Mouse (Mus musculus): ENCODE measurements around the gene Htra2.

The Htra2 gene

DNA sequence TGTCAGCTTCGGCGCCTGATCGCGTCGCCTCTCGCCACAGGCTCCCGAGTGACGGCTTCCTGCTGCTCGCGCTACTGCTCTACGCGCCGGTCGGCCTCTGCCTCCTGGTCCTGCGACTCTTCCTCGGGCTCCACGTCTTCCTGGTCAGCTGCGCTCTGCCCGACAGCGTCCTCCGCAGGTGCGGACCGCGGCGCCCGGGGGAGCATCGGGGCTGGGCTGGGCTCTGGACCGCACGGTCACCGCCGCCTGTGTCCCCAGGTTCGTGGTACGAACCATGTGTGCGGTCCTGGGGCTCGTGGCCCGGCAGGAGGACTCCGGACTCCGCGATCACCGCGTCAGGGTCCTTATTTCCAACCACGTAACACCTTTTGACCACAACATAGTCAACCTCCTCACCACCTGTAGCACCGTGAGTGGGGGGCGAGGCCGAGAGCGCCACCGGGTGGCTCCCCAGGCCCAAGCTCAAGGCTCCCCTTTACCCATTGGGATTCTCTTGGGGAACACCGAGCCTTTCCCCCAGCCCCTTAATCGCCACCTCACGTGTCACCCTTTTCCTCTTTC lies at the start of gene Htra2:
TSS of gene Htra2 (minus strand) at position 403 of the 561 bp plus-strand sequence.
- DNase-seq: no peak

DNA sequence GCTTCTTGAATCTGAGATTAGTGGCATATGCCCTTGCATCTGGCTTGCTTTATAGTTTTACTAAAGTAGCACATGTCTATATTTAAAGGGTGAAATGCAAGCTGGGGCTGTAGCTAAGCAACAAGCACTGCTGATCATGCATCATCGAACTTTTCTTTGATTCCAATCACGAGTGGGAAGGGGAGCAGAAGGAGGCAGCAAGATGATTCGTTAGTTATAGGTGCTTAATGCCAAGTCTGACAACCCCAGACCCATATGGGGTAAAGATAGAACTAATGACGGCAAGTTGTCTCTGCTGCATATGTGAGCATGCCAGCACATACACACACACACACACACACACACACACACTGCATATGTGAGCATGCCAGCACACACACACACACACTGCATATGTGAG lies 49.1 kb upstream of the Htra2 start:
- DNase-seq: no peak

DNA sequence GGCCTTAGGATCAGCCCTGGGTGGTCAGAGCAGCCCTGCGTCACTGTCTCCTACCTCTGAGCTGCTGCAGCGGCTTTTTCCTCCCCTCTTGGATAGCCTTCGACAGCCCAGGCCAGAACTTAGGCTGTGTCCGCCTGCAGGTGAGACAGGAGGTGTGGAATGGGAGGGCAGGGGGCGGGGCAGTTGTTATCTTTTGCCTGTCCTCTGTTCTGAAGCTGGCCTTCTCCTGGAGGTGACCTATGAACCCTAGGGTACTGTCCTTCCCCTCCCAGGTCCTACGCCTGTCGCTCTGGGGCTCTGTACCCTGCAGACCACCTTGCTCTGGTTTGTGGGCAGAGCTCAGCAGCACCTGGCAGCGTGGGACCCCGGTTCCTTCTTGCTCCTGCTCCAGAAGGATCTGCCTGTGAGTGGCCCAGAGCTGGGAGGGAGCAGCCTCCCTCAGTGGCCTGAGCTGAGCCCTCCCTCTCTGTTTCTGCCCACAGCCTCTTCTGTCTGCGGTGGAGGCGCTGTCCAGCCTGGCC lies 48.1 kb upstream of the Htra2 start:
- no peak for DNase-seq

DNA sequence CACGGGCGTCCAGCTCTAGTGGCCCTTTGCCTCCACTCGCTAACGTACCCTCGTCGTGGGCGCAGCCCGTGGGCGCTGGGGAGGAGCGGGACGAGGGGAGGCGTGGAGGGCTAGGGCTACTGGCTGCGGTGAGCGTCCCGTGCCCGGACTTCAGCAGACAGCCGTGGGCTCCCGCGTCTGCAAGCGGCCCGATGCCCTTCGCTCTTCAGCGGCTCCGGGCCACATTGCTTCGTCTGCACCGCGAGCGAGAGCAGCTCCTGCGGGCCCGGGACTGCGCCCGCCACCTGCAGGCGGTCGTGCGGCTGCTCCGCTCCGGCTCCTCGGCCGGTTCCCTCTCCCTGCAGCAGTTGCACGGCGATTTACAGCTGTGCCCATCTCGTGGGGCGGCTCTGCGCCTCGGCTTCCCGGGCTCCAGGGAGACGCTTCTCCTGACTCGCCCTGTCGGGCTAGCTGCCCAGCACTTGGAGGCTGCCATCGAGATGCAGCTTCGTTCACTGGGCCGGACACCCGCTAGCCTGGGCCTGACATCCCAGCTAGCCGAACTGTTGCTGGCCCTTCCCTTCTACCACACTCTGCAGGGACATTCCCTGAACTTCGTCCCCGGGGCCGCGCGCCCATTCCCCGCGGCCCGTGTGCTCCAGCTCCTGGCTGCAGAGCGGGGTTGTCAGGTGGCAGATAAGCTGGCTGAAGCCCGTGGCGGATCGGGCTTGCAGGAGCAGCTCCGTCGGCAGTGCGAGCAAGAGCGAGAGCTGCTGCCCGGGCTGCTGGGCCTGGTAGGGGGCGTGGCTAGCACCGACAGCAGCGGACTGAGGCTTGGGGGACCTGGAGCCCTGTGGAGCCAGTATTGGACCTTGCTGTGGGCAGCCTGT lies 46.8 kb upstream of the Htra2 start:
- DNase-seq: no peak

DNA sequence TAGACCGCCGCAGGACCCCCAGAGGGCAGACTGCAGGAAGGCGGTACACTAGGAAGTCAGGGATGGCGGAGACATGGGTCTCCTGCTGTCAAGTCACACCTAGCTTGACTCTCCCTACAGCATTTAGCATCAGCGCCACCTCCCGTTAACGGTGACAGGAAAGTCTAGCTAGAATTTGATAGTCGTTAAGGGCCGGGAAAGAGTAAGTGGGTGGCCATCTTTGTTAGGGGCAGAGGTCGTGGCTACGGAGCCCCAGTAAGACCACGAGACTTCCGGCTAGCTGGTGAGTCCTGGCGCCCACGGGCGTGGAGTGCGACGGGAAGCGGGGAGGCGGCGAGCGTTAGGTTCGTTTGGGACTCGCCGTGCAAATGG lies 46.2 kb upstream of the Htra2 start, which contains the start of the genes Ccdc142 and Gm42688:
TSS of gene Ccdc142 (plus strand) at position 286 of the 372 bp plus-strand sequence.
TSS of gene Gm42688 (plus strand) at position 302 of the 372 bp plus-strand sequence.
- DNase-seq: peak; percentile 87

DNA sequence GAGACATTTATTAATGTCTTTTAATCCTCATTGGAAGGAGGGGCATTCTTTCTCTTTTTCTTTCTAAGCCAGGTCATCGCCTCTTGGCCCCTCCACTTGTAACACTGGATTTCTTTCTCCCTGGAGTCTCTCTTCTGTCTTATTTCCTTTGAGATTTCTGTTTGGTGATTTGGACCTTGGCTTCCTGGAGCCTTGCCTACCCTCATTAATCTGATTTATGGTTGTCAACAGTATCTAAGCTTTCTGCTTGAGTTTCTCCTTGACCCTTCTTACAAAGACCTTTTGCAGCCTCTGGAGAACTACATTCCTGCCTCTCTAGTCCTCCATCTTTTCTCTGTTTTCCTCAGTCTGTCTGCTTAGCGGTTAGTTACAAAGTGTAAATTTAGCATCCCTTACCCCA lies 43.3 kb upstream of the Htra2 start:
- DNase-seq: no peak

DNA sequence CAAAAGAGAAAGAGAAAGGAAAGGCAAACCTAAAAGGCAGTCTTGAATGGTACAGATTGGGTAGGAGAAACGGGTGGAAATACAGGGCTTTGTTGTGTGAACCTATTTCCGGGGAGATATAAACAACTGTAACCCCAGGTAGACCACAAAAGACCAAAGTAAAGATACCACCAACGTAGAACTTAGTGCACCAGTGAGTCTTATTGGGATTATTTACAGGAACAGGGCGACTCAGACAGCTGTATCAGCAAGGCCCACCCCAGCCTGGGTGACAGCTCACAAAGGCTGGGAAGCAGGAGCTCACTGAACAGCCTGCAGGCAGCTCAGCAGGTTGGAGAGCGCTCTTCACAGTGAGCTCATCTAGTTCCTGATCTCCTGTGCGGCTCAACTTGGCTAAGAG lies 40.9 kb upstream of the Htra2 start:
- no peak for DNase-seq

DNA sequence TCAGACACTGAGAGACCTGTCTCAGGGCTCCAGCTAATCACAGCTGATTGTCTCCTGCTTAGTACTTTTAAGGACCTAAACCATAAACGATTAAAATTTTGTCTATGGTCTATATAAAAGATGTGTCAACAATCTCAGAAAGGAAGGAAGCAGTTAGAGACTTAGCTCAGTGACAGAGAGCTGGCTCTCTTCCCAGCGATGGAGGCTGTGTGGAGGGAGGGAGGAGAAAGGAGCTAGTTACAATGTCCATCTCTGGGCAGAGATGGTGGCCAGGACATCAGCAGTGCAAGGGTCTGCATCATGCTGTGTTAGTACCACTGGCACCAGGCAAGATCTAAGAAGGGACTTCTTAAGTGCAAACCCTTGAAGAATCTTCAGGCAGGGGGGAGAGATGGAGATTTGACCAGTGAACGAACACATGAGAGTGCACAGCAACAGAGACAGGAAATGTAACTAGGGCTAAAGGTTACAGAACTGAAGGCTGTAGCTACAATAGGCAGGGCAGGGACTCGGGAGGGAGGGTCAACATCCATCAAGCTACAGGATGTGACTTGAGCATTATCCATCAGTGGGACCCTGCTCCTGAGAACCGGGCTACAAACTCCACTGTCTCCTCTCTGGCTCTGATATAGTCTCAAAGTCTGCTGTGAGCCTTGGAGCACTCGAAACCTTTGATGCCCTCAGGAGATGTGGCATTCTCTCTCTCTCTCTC lies 37.5 kb upstream of the Htra2 start:
- no peak for DNase-seq

DNA sequence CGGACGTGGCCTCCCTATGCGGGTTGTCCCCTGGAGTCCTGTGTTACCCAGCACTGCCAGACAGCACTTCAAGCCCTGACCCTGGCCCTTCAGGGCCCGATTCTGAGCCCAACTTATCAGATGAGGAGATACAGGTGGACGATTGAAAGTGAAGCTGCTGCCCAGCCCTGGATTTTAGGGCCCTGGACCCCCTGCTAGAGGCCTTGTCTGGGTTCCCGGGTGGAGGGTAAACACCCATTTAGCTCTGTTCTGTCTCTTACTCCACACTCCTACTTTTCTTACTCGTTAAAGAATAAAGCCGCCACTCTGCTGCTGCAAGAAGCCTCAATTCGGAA lies 32.8 kb upstream of the Htra2 start:
- no peak for DNase-seq

DNA sequence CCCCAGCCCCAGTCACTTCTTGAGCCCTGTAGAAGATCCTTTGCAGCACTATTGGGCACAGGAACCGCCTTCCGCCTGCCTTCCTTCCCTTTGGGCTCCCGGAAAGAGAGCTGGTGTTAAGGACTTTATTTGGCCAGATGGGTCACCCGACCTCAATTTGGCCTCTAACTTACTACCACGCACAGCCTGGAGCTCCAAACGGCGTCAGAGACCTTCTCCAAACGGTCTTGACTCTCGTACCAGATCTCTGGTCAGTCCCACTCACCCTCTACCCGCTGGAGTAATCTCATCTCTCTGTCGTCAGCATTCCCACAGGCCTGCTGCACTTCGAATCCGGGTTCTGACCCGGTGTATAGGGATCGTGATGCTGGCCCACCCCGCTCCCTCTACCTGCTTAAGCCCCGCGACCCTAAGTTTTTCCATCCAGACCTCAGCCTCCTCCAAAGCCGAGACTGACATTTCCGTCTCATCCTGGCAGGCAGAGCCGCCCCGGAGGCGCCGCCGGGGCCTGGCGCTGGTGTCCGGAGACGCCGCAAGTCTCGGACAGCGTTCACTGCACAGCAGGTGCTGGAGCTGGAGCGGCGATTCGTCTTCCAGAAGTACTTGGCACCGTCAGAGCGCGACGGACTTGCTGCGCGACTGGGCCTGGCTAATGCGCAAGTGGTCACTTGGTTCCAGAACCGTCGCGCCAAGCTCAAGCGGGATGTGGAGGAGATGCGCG lies 32.3 kb upstream of the Htra2 start:
- no peak for DNase-seq

DNA sequence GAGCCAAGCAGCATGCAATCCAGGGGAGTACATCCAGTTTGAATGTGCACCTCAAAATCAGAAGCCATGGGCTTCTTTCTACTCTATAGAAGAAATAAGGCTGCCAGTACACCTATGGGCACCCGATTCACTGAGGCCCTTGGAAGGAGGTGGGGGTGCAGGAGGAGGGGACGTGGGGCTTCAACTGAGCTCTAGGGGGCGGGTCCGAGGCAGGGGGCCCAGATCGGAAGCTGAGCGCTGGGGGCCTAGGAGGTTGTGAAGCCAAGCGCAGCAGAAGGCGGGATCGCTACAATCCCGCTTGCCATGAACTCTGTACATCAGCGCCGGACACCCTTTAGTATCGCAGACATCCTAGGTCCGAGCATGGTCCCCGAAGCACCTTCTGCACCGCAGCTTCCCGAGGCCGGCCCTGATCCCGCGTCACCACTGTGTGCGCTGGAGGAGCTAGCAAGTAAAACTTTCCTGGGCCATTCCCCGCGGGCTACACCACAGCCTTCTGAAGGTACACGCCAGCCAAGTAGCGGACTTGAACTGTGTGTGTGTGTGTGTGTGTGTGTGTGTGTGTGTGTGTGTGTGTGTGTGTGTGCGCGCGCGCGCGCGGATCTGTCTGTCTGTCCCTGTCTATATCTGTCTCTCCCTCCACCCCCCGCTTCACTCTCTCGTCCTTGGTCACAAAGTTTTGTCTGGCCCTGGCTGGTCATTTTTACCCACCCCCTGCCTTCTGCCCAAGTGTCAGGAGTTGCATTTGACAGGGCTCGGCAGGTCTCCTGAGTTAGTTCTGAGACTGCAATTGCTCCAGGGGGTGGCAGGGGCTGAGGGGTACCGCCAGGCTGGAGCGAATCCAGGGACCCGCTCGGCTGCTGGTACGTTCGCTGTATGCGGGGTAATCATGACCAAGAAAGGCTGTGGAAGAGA lies 31.3 kb upstream of the Htra2 start, which contains the start of gene Lbx2:
TSS of gene Lbx2 (plus strand) at position 247 of the 915 bp plus-strand sequence.
- no peak for DNase-seq

DNA sequence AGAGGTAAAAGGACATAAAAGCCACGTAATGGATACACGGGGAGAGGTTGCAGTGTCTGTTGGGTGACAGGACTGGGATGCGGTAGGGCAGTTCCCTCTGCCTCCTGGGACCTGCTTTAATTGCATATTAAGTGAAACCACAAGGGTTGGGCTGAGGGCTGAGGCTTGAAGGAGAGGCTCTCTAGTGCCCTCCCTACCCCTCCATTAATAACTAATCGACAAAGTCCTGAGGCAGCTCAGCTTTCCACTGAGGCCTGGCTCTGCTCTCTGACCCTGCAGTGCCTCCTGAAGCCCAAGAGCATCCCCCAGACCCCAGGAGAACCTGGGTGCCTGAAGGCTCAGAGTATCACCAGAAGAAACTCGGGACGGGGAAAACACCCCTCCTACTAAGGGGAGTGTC lies 29.4 kb upstream of the Htra2 start:
- no peak for DNase-seq

DNA sequence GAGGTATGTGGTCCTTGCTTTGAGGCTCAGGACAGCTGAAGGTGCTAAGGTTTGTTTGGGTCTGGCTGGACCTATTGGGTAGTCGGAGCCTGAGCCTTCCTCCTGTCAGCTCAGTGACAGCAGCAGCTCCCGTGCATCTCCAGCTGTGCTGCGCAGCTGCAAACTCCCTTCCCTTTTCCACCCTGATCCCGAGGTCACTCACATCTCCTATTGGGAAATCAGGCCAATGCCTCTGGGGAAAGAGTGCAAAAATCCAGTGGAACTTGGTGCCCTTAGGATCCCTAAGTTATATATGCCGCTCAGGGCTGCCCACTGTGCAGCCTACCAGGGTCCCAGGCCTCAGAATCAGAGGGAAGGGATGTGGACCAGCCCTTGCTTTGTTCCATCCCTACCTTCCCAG lies 28.4 kb upstream of the Htra2 start:
- DNase-seq: no peak

DNA sequence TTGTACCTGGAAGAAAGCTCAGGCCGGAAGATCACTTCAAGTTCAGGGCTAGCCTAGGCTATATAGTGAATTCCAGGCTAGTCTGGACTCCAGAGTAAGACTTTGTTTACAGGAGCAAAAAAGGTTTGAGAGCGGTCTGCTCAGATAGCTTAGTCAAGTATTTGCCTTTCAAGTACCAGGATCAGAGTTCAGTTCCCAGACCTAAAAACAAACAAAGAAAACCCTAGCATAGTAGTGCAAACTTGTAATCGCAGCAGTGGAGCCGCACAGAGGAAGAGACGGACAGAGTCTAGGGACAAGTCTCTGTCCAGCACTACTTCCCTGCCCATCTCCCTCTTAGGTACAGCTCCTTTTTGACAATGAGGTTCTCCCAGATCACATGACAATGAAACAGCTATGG lies 25.1 kb upstream of the Htra2 start:
- DNase-seq: no peak

DNA sequence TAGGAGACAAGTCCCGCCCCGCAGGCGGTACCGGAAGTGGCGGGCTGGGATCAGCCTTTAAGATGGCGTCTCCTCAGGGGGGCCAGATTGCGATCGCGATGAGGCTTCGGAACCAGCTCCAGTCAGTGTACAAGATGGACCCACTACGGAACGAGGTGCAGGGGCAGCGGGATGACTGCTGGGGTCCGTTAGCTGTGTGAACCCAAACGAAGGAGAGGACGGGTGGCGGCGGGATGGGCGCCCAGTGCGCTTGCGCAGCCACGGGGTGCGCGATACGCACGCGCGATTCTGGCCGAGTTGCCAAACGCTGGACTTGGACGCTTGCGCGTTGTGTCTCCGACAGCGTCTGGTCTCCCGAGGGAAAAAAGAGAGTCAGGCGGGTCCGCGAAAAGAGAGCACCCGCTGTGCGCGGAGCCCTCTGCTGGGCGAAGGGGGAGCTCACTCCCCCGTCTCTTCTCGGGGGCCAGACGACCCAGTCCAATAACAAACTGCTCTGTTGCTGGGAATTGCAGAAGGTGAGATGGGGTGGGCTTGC lies 23.3 kb upstream of the Htra2 start:
- peak; percentile 100 for DNase-seq

DNA sequence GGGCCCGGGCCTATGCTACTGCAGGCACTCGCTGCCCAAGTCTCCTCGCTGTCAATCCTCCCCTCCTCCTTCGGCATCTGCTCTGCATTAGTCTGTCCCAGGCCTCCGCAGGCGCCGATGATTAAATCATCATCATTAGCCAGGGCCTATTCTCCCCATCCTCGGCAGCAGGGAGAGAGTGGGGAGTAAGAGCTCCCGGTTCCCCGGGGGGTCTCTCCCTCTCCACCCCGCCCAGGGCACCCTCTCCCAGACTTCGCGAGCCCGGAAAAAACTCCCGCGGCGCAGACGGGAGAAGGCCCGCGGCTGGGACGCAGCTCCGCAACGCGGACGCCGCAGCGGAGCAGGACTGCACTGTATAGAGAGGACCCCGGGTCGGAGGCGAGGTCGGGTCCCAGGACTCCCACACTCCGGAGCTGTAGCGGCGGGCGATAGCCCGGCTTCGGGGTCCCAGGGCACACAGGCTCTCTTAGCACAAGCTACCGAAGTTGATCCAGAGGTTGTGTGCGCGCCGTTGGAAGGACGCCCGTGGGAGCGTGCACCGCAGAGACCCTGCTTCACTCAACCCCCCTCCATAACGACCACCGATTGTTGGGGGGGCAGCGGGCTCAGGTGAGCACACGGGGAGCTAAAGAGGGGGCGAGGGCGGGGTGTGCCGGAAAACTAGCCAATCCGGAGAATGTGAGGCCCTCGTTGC lies 22.7 kb upstream of the Htra2 start, which contains the start of gene Pcgf1:
TSS of gene Pcgf1 (plus strand) at position 240 of the 694 bp plus-strand sequence.
- DNase-seq: no peak

DNA sequence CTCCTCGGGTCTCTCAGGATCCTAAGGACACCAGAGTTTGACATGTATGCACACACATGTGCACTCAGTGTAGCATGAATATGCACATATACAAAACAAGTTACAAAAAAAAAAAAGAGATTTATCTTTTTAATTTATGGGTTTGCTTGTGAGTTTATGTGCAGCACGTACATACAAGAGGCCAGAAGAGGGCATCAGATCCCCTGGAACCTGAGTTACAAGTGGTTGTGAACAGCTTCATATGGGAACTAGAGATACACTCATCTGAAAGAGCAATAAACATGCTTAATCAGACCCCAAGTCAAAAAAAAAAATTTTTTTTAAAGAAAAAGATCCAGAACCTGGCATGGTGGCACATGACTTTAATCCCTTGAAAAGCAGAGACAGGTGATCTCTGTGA lies 19.9 kb upstream of the Htra2 start:
- DNase-seq: no peak

DNA sequence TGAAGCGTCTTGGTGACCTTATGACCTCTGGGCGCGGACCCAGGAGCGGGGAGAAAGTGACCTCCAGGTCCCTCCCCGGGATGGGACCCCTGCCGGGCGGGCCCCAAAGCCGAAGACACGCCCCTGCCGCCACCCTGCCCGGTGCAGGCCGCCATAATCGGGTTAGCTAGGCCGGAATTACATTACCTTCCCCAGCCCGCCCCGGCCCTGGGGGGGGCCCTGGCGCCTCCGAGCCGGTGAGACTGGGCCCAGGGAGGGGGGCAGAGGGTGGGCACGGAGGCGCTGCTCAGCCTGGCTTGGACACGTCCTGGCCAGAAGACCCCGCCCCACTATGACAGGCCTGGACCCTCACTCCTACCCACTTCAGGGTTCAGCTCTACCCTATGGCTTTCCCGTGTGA lies 16.1 kb upstream of the Htra2 start:
- DNase-seq: peak; percentile 30

DNA sequence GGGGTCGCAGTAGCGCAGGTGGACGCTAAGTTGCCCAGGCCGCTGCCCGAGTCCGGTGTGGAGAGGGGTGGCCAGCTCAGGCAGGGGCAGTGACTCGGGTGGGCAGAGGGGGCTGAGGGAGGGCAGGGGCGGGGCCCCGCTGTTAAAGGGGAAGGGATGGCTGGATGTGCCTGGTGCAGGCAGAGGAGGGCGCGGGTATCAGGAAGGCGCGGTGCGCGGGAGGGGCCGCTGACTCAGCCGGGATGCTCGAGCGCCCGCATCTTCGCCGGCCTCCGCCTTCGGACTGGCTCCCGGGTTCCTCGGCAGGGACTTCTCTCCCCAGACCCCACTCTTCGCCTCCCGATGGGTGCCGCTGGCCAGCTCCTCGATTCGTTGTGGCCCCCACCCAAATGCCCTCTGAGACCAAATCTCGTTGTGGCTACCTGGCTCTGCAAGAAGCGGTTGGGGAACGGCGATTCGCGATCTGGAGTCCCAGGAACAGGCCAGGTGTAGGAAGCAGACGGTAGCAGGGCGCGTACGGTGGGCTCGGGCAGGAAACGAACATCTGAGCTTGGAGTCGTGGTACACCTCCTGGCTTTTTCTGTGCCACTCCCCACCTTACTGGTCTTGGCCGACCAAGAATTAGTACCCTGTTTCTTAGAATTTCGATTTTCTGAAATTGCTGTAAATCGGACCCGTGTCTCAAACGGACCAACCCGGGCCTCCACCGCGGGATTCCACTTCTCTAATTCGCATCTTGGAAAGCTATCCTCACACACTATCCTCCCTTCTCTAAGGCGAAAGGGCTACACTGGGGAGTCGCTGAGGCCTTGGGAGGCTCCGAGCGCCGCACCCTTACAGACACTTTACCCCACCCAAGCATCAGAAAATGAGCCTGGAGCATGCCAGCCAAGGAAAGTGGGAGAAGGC lies 15.5 kb upstream of the Htra2 start:
- peak; percentile 50 for DNase-seq

DNA sequence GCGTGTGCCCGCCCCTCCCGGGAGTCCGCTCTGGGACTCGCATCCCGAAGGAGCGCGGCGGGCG lies 15.0 kb upstream of the Htra2 start, which contains the start of gene Tlx2:
TSS of gene Tlx2 (minus strand) at position 47 of the 64 bp plus-strand sequence.
- no peak for DNase-seq

Data from cerebellum, adult 8-10 months (tissue).